9 mouse cellular contexts compared by ENCODE assay signal in genomic region chr17:32179621-32180491, GRCm38 (mm10). TPM values are rescaled to one million over a fixed set of nuclear protein-coding genes. Genes with fewer than 3 reads are reported as not detected.
A peak's percentile ranks its signal among the peaks of the same experiment; 100 is the strongest.
DNase-seq lines count a peak whose midpoint lies in the region; ATAC-seq and TF ChIP-seq lines count a peak whose summit lies in the region.
"Had no signal": no experiment of that assay in that cellular context is flagged by ENCODE, and none has a peak within 500 bp of the region (broad histone marks: within the 10 kb centered on the region; RNA-seq: fewer than 3 reads in every experiment).

No protein-coding gene starts in this region.

- no peak overlapping the region for H3K4me3 ChIP-seq in heart, postnatal 0 days (ENCODE audit: low read depth, low read length)
- no peak overlapping the region for H3K4me3 ChIP-seq in forebrain, embryonic 13.5 days
- no peak overlapping the region for H3K4me3 ChIP-seq in midbrain, embryonic 14.5 days (replicated peaks; ENCODE audit: low read depth, low read length)
- H3K4me3 ChIP-seq: limb, embryonic 12.5 days had no signal

- no peaks in the 10 kb centered on the region for H3K27me3 ChIP-seq in heart, postnatal 0 days (ENCODE audit: control insufficient read depth, insufficient read depth, low read length)
- no peaks in the 10 kb centered on the region for H3K27me3 ChIP-seq in forebrain, embryonic 13.5 days
- H3K27me3 ChIP-seq in midbrain, embryonic 14.5 days (ENCODE audit: control insufficient read depth, insufficient read depth, low read length): no peaks in the 10 kb centered on the region
- H3K27me3 ChIP-seq: limb, embryonic 12.5 days had no signal

- no peak for TF ChIP-seq CTCF in heart, postnatal 0 days (IDR thresholded peaks at IDR 0.05; ENCODE audit: low read depth)

- H3K4me1 ChIP-seq in heart, postnatal 0 days (ENCODE audit: control insufficient read depth, insufficient read depth): peaks cover 9% of the 10 kb centered on the region
- peaks cover 27% of the 10 kb centered on the region for H3K4me1 ChIP-seq in forebrain, embryonic 13.5 days
- H3K4me1 ChIP-seq in midbrain, embryonic 14.5 days (ENCODE audit: control insufficient read depth, insufficient read depth, low read length): peaks cover 15% of the 10 kb centered on the region

- WGBS in heart, postnatal 0 days: 41% methylated on average over 11 of the region's 11 CpGs
- 33% methylated on average over 11 of the region's 11 CpGs for WGBS in forebrain, embryonic 13.5 days
- 11% methylated on average over 11 of the region's 11 CpGs for WGBS in midbrain, embryonic 14.5 days

- no peaks in the 10 kb centered on the region for H3K36me3 ChIP-seq in heart, postnatal 0 days (replicated peaks; ENCODE audit: control insufficient read depth, insufficient read depth, low read length)
- no peaks in the 10 kb centered on the region for H3K36me3 ChIP-seq in forebrain, embryonic 13.5 days (ENCODE audit: poor library complexity, severe bottlenecking)
- H3K36me3 ChIP-seq in midbrain, embryonic 14.5 days (ENCODE audit: control insufficient read depth, insufficient read depth, low read length): no peaks in the 10 kb centered on the region
- H3K36me3 ChIP-seq: limb, embryonic 12.5 days had no signal

- no peak overlapping the region for H3K4me2 ChIP-seq in heart, postnatal 0 days (ENCODE audit: low read depth, low read length)
- peak overlapping the region; percentile 0; the same call in 1 of the 2 replicates for H3K4me2 ChIP-seq in forebrain, embryonic 13.5 days
- H3K4me2 ChIP-seq in midbrain, embryonic 14.5 days (ENCODE audit: low read length): no peak overlapping the region
- H3K4me2 ChIP-seq: limb, embryonic 12.5 days had no signal

- no peak overlapping the region for H3K9ac ChIP-seq in heart, postnatal 0 days (replicated peaks; ENCODE audit: low read depth, low read length)
- H3K9ac ChIP-seq in forebrain, embryonic 13.5 days: no peak overlapping the region
- H3K9ac ChIP-seq in midbrain, embryonic 14.5 days (replicated peaks; ENCODE audit: low read length): no peak overlapping the region
- H3K9ac ChIP-seq: limb, embryonic 12.5 days had no signal

- peak overlapping the region; percentile 13; the same call in 1 of the 2 replicates for H3K27ac ChIP-seq in heart, postnatal 0 days (ENCODE audit: low read depth)
- H3K27ac ChIP-seq in forebrain, embryonic 13.5 days: peak overlapping the region; percentile 75
- H3K27ac ChIP-seq in midbrain, embryonic 14.5 days (replicated peaks; ENCODE audit: low read depth, low read length): peak overlapping the region; percentile 87
- H3K27ac ChIP-seq: limb, embryonic 12.5 days had no signal

- H3K9me3 ChIP-seq in heart, postnatal 0 days (replicated peaks; ENCODE audit: control insufficient read depth, low read length): no peaks in the 10 kb centered on the region
- no peaks in the 10 kb centered on the region for H3K9me3 ChIP-seq in forebrain, embryonic 13.5 days (replicated peaks)
- H3K9me3 ChIP-seq in midbrain, embryonic 14.5 days (ENCODE audit: control insufficient read depth, low read length): no peaks in the 10 kb centered on the region
- H3K9me3 ChIP-seq: limb, embryonic 12.5 days had no signal

- TF ChIP-seq EP300 in heart, postnatal 0 days (IDR thresholded peaks at IDR 0.05; ENCODE audit: low read depth): no peak

- DNase-seq in heart, postnatal 0 days (ENCODE audit: low spot score): peak; percentile 38
- DNase-seq in heart, adult 11 months: no peak
- peak; percentile 42 for DNase-seq in NIH3T3 (ENCODE audit: low read depth)
- peak; percentile 80 for DNase-seq in midbrain, embryonic 14.5 days
- no peak for DNase-seq in thymus, postnatal 25 days
- DNase-seq in B cell, adult 2 months: no peak

- ATAC-seq in heart, postnatal 0 days (ENCODE audit: insufficient read depth, low read depth): peak; percentile 62
- ATAC-seq in forebrain, embryonic 13.5 days: 0 out of 2 replicates have a peak, but pooled peaks have one; percentile 53
- peak; percentile 60; the same call in 1 of the 2 replicates for ATAC-seq in midbrain, embryonic 14.5 days (ENCODE audit: low FRiP score, low TSS enrichment)

RNA-seq across cellular contexts. Expression of gene Ephx3, which starts 9.5 kb away (rescaled TPM):
- total RNA-seq in heart, postnatal 0 days (2014; rRNA removed; ENCODE audit: low replicate concordance): 3.4 TPM in 1 of 2 replicates, not detected in the other
- 0.12 and 0.18 TPM in 2 replicates for polyA plus RNA-seq in heart, postnatal 0 days (2015; fragmentation: Nextera tagmentation; extraction: Ambion mirVana)
- 0.08 and 0.10 TPM in 2 replicates for polyA plus RNA-seq in forebrain, embryonic 13.5 days (2015; fragmentation: Nextera tagmentation; extraction: Ambion mirVana)
- 0.34 TPM in 1 of 2 replicates, not detected in the other for polyA plus RNA-seq in midbrain, embryonic 14.5 days (2014; fragmentation: Nextera tagmentation; extraction: Ambion mirVana)
- polyA plus RNA-seq: limb, embryonic 12.5 days had no signal

RNA-seq across cellular contexts. Expression of gene Notch3, which starts 13.2 kb away (rescaled TPM):
- total RNA-seq in heart, postnatal 0 days (2014; rRNA removed; ENCODE audit: low replicate concordance): 36.8 and 53.6 TPM in 2 replicates
- 3.7 TPM in 2 replicates for polyA plus RNA-seq in heart, postnatal 0 days (2015; fragmentation: Nextera tagmentation; extraction: Ambion mirVana)
- polyA plus RNA-seq in forebrain, embryonic 13.5 days (2015; fragmentation: Nextera tagmentation; extraction: Ambion mirVana): 7.7 and 9.7 TPM in 2 replicates
- 10.5 and 11.2 TPM in 2 replicates for polyA plus RNA-seq in midbrain, embryonic 14.5 days (2014; fragmentation: Nextera tagmentation; extraction: Ambion mirVana)
- total RNA-seq: neutrophil, adult 5-6 weeks had no signal

Comparison
In these comparisons a context has a peak if more than half of its experiments do, and no peak if none do; other contexts are left out.
1. DNase-seq: peak in heart, postnatal 0 days (single experiment), NIH3T3 (single experiment) and midbrain, embryonic 14.5 days (single experiment); none in heart, adult 11 months (single experiment), thymus, postnatal 25 days (single experiment) and B cell, adult 2 months (0 of 2).
2. H3K27ac ChIP-seq: peak in every context shown above with its lines; median percentile 87 in midbrain, embryonic 14.5 days; 75 in forebrain, embryonic 13.5 days; 13 in heart, postnatal 0 days.
3. Peak in every context shown above with its lines, with median percentiles within 50 percentile points of each other: ATAC-seq.